Mouse (Mus musculus): ENCODE results near the gene Nr5a2.

GRCm38 (mm10) chr1:136951946-136952531 is 8.2 kb downstream of the Nr5a2 start:
- TF ChIP-seq POLR2A (IDR thresholded peaks at IDR 0.05; ENCODE audit: low read depth, low read length) (no peak), CTCF (conservative IDR thresholded peaks at IDR 0.05; ENCODE audit: insufficient read depth, insufficient read length, low read depth, low read length) (no peak)
